Mouse (Mus musculus): ENCODE measurements at regions not wholly inside any gene's neighbourhood (a gene's known extent, or its start where the extent isn't known, plus 50 kb on each side); places are given as distances from the start of the nearest gene placed in this dataset.

- TF ChIP-seq CTCF (IDR thresholded peaks at IDR 0.05; ENCODE audit: control insufficient read depth, insufficient read depth, insufficient replicate concordance, low read depth, low read length): no peak
- no peak for TF ChIP-seq POLR2A (IDR thresholded peaks at IDR 0.05; ENCODE audit: control insufficient read depth, low read depth, low read length)
These were observed 59.0 kb upstream of the Kctd3 start for GRCm38 (mm10) chr1:189066446-189067151.

Measured in testis, adult 2 months (tissue).